Mouse (Mus musculus) neural tube, embryonic 14.5 days (tissue): ENCODE measurements around the gene Gm11937. TPM values are rescaled to one million over a fixed set of nuclear protein-coding genes. Genes with fewer than 3 reads are reported as not detected.
"Not testable (repeated sequence)": the region's sequence is repeated elsewhere in the genome, so short reads cannot be mapped to it uniquely, and the experiment has no call there.

Source experiments
- ATAC-seq: fragments of 200-750 bp; cut with Nextera tagmentation; 2 replicates; pipeline ENCODE4 v1.8.0; 2017; ENCODE audit warnings: low read depth, mild to moderate bottlenecking, moderate TSS enrichment, moderate library complexity
- H3K27ac ChIP-seq: fragments of 300-500 bp; sonication (generic); 2 replicates; pipeline ENCODE4 v1.5.1; 2014; ENCODE audit warnings: low read depth, mild to moderate bottlenecking, control low read depth, low read length, moderate library complexity, mixed read lengths
- H3K27me3 ChIP-seq: fragments of 300-500 bp; sonication (generic); 2 replicates; pipeline ENCODE4 v1.6.1; 2014; ENCODE audit warnings: low read length; ENCODE audit not compliant: control insufficient read depth, insufficient read depth
- H3K36me3 ChIP-seq: fragments of 300-500 bp; sonication (generic); 2 replicates; pipeline ENCODE4 v1.6.1; 2014; ENCODE audit warnings: low read length, mixed read lengths; ENCODE audit not compliant: control insufficient read depth, insufficient read depth
- H3K4me1 ChIP-seq: fragments of 300-500 bp; sonication (generic); 2 replicates; pipeline ENCODE4 v1.6.1; 2014; ENCODE audit warnings: low read length; ENCODE audit not compliant: control insufficient read depth, insufficient read depth
- H3K4me2 ChIP-seq: fragments of 300-500 bp; sonication (generic); 2 replicates; pipeline ENCODE4 v1.6.1; 2014; ENCODE audit warnings: mild to moderate bottlenecking, low read depth, low read length, control low read depth
- H3K4me3 ChIP-seq: fragments of 300-500 bp; sonication (generic); 2 replicates; pipeline ENCODE4 v1.5.1; 2014; ENCODE audit warnings: low read depth, low read length, control low read depth, mixed read lengths
- H3K9ac ChIP-seq: fragments of 300-500 bp; sonication (generic); replicated peaks from 2 replicates; pipeline ENCODE4 v1.6.1; 2014; ENCODE audit warnings: low read depth, mild to moderate bottlenecking, control low read depth, low read length, mixed read lengths
- H3K9me3 ChIP-seq: fragments of 300-500 bp; sonication (generic); 2 replicates; pipeline ENCODE4 v1.6.1; 2016; ENCODE audit warnings: low read length; ENCODE audit not compliant: control insufficient read depth
- WGBS: fragments of 180-500 bp; shearing (Covaris S2); extraction: QIAGEN DNeasy Blood & Tissue Kit; methylation state at CpG from one replicate; pipeline ENCODE4 v1.1.7; 2014; 5-methylcytosine and 5-hydroxymethylcytosine counted together
- polyA plus RNA-seq: library from polyadenylated mRNA; unstranded; fragments of >200 nt; fragmentation: Nextera tagmentation; extraction: Ambion mirVana; gene quantifications from 2 replicates; pipeline ENCODE4 v1.2.1, GENCODE M21; 2014

The Gm11937 gene
- polyA plus RNA-seq, 1 experiment from 2014 or later = not detected

DNA sequence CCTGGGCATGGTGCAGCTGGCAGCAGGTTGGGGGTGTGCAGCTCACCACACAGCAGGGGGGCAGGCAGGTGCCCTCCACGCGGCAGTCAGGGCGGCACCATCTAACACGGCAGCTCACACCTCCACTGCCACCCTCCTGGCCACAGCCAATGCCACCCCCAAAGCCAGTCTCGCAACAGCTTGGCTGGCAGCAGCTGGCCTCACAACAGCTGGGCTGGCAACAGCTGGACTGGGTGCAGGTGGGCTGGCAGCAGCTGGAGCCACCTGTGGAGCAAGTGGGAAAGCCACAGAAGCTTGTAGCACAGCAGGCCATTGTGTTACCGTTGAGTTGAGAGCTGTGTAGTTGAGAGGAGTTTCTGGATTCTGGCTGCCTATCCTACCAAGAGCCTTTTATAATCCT lies 12.2 kb downstream of the Gm11937 start, which contains the start of gene Krtap9-3:
Krtap9-3 (minus strand) TSS at position 364 of the 400 bp plus-strand sequence.
- not testable (repeated sequence) for H3K9me3 ChIP-seq, H3K36me3 ChIP-seq, H3K9ac ChIP-seq, H3K27ac ChIP-seq, H3K27me3 ChIP-seq, H3K4me2 ChIP-seq, H3K4me3 ChIP-seq, H3K4me1 ChIP-seq, ATAC-seq
- 89% methylated on average over 6 of the region's 6 CpGs for WGBS

DNA sequence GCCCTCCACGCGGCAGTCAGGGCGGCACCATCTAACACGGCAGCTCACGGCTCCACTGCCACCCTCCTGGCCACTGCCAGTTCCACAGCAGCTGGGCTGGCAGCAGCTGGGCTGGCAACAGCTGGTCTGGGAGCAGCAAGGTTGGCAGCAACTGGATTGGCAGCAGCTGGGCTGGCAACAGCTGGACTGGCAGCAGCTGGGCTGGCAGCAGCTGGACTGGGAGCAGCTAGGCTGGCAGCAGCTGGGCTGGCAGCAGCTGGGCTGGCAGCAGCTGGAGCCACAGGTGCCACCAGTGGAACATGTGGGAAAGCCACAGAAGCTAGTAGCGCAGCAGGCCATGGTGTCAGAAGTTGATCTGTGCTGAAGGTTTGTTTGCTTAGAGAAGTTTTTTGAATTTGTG lies 19.0 kb downstream of the Gm11937 start, which contains the start of gene Krtap1-3:
Krtap1-3 (minus strand) TSS at position 359 of the 400 bp plus-strand sequence.
- ATAC-seq = no peak

DNA sequence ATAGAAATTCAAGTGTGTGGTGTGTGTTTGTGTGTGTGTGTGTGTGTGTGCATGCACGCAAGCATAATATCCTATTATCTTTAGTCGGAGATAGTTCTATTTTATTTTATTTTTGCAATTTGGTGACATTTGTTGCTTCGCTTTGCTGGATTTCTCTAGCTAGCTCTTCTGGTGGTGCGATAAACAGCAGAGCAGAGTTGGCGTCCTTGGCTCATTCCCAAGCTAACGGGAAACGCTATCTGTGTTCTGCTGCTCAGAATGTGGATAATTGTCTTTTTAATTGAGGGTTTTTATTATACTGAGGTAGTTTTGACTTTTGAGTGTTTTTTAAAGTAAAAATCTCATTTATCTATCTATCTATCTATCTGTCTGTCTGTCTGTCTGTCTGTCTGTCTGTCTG lies 24.9 kb downstream of the Gm11937 start:
- Histone ChIP-seq H3K36me3 (no peaks in the 10 kb centered on the region), H3K27ac (no peak overlapping the region), H3K9me3 (no peaks in the 10 kb centered on the region), H3K4me3 (no peak overlapping the region), H3K9ac (no peak overlapping the region), H3K4me2 (no peak overlapping the region), H3K27me3 (no peaks in the 10 kb centered on the region), H3K4me1 (no peaks in the 10 kb centered on the region)
- no peak for ATAC-seq
- 91% methylated on average over 7 of the region's 7 CpGs for WGBS

More for the DNA sequence above, 19.0 kb downstream of the Gm11937 start, which contains the start of gene Krtap1-3:
- no peak within 1 kb of the TSS for H3K4me3 ChIP-seq
- no peaks in the 10 kb centered on the region for H3K36me3 ChIP-seq
- H3K9ac ChIP-seq = no peak within 1 kb of the TSS
- H3K4me1 ChIP-seq = no peaks in the 10 kb centered on the region
- 81% methylated on average over 6 of the region's 6 CpGs for WGBS
- no peaks in the 10 kb centered on the region for H3K9me3 ChIP-seq
- H3K27ac ChIP-seq = no peak within 1 kb of the TSS
- H3K4me2 ChIP-seq = no peak within 1 kb of the TSS
- H3K27me3 ChIP-seq = no peaks in the 10 kb centered on the region

GRCm38 (mm10) chr11:99583245-99583704 lies 26.7 kb downstream of the Gm11937 start, which contains the start of gene Krtap1-4:
Gene Krtap1-4 (minus strand): TSS chr11:99583654.
- no peak within 1 kb of the TSS for H3K4me2 ChIP-seq
- H3K36me3 ChIP-seq = no peaks in the 10 kb centered on the region
- no peak within 1 kb of the TSS for H3K9ac ChIP-seq
- no peaks in the 10 kb centered on the region for H3K27me3 ChIP-seq
- H3K4me3 ChIP-seq = no peak within 1 kb of the TSS
- 85% methylated on average over 5 of the region's 5 CpGs for WGBS
- no peaks in the 10 kb centered on the region for H3K4me1 ChIP-seq
- ATAC-seq = no peak
- no peak within 1 kb of the TSS for H3K27ac ChIP-seq
- H3K9me3 ChIP-seq = no peaks in the 10 kb centered on the region

DNA sequence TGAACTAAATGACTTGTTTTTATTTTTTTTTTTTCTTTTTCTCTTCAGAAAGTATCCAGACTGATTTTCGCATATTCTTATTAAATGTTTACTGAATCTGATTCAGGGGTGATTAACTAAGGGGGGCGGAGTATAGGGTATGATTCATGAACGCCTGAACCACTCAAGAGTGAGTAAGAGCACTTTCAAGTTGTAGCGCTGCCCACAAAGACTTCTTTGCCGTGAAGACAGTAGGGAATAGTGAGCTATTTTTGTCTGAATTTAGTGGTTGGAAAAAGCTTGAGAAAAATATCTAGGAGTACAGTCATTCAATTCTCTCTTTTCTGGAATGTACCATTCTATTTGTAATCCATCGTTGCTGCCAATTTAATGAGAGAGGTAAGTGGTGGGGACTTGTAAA lies 28.4 kb downstream of the Gm11937 start:
- H3K4me1 ChIP-seq = no peaks in the 10 kb centered on the region
- H3K27ac ChIP-seq = no peak overlapping the region
- H3K4me3 ChIP-seq = no peak overlapping the region
- no peaks in the 10 kb centered on the region for H3K9me3 ChIP-seq
- no peaks in the 10 kb centered on the region for H3K36me3 ChIP-seq
- no peak for ATAC-seq
- H3K27me3 ChIP-seq = no peaks in the 10 kb centered on the region
- no peak overlapping the region for H3K9ac ChIP-seq
- H3K4me2 ChIP-seq = no peak overlapping the region
- WGBS = 89% methylated on average over 6 of the region's 6 CpGs

- no peaks in the 10 kb centered on the region for H3K36me3 ChIP-seq
- H3K27ac ChIP-seq = no peak overlapping the region
- H3K9me3 ChIP-seq = no peaks in the 10 kb centered on the region
- H3K4me1 ChIP-seq = no peaks in the 10 kb centered on the region
- no peak overlapping the region for H3K4me2 ChIP-seq
- no peak overlapping the region for H3K9ac ChIP-seq
- no peak overlapping the region for H3K4me3 ChIP-seq
- no peak for ATAC-seq
- 92% methylated on average over 5 of the region's 5 CpGs for WGBS
- H3K27me3 ChIP-seq = no peaks in the 10 kb centered on the region
Measured at GRCm38 (mm10) chr11:99581051-99581450, 28.9 kb downstream of the Gm11937 start.

GRCm38 (mm10) chr11:99580636-99581035 lies 29.4 kb downstream of the Gm11937 start, which contains the start of gene Krtap1-5:
Gene Krtap1-5 (minus strand): TSS chr11:99581016.
- 86% methylated on average over 6 of the region's 6 CpGs for WGBS
- H3K36me3 ChIP-seq = no peaks in the 10 kb centered on the region
- H3K9me3 ChIP-seq = no peaks in the 10 kb centered on the region
- no peaks in the 10 kb centered on the region for H3K4me1 ChIP-seq
- no peak within 1 kb of the TSS for H3K27ac ChIP-seq
- H3K9ac ChIP-seq = no peak within 1 kb of the TSS
- H3K4me2 ChIP-seq = no peak within 1 kb of the TSS
- no peaks in the 10 kb centered on the region for H3K27me3 ChIP-seq
- H3K4me3 ChIP-seq = no peak within 1 kb of the TSS
- no peak for ATAC-seq

DNA sequence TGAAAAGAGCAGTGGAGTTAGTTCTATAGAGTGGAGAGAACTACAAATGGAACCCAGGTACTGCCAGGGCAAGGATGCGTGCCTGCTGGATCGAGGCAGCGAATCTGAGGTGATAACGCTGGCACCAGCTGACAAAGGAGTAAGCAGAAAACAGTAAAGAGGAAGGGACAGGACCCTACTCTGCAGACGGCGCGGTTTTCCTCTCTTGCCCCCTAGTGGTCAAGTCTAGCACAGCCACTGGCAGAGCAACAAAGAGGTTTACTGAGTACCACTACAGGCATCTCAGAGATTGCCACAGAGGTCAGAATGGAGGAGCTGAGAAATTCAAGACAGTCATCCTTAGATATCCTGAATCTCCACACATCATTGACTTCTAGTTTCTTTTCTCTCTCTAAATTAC lies 35.9 kb downstream of the Gm11937 start:
- no peaks in the 10 kb centered on the region for H3K9me3 ChIP-seq
- peak; percentile 82; the same call in 1 of the 2 replicates for ATAC-seq
- H3K9ac ChIP-seq = no peak overlapping the region
- H3K4me3 ChIP-seq = no peak overlapping the region
- no peak overlapping the region for H3K27ac ChIP-seq
- H3K36me3 ChIP-seq = no peaks in the 10 kb centered on the region
- no peak overlapping the region for H3K4me2 ChIP-seq
- no peaks in the 10 kb centered on the region for H3K4me1 ChIP-seq
- H3K27me3 ChIP-seq = no peaks in the 10 kb centered on the region
- WGBS = 2% methylated on average over 7 of the region's 7 CpGs

GRCm38 (mm10) chr11:99573164-99573563 lies 36.8 kb downstream of the Gm11937 start:
- H3K36me3 ChIP-seq = no peaks in the 10 kb centered on the region
- H3K4me2 ChIP-seq = no peak overlapping the region
- H3K27me3 ChIP-seq = no peaks in the 10 kb centered on the region
- WGBS = 47% methylated on average over 4 of the region's 4 CpGs
- no peaks in the 10 kb centered on the region for H3K4me1 ChIP-seq
- no peak for ATAC-seq
- no peaks in the 10 kb centered on the region for H3K9me3 ChIP-seq
- H3K4me3 ChIP-seq = no peak overlapping the region
- no peak overlapping the region for H3K9ac ChIP-seq
- no peak overlapping the region for H3K27ac ChIP-seq
